Mouse (Mus musculus): ENCODE measurements around the gene Flcn. TPM values are rescaled to one million over a fixed set of nuclear protein-coding genes. Genes with fewer than 3 reads are reported as not detected.

Gene Flcn
- polyA plus RNA-seq, 1 experiment, result 20.3 TPM

GRCm38 (mm10) chr11:59777259-59777658 is 32.6 kb downstream of the Flcn start:
- Histone ChIP-seq H3K36me3 (ENCODE audit: control insufficient read depth, insufficient read depth, low read length) (peaks cover 2% of the 10 kb centered on the region), H3K27me3 (ENCODE audit: control insufficient read depth, insufficient read depth, low read length) (no peaks in the 10 kb centered on the region), H3K4me1 (ENCODE audit: control insufficient read depth, insufficient read depth, low read length) (0 out of 2 replicates have a peak, but pooled peaks cover 2% of the 10 kb centered on the region), H3K4me3 (ENCODE audit: control insufficient read depth, low read depth, low read length) (no peak overlapping the region), H3K27ac (ENCODE audit: control insufficient read depth, insufficient read depth, low read depth, low read length) (no peak overlapping the region)
- TF ChIP-seq CTCF (IDR thresholded peaks at IDR 0.05; ENCODE audit: control insufficient read depth, insufficient read depth, insufficient replicate concordance, low read depth, low read length) (no peak), POLR2A (IDR thresholded peaks at IDR 0.05; ENCODE audit: control insufficient read depth, low read depth, low read length) (no peak)

GRCm38 (mm10) chr11:59775435-59776148 is 34.2 kb downstream of the Flcn start:
- Histone ChIP-seq H3K27me3 (ENCODE audit: control insufficient read depth, insufficient read depth, low read length) (no peaks in the 10 kb centered on the region), H3K4me1 (ENCODE audit: control insufficient read depth, insufficient read depth, low read length) (0 out of 2 replicates have a peak, but pooled peaks cover 2% of the 10 kb centered on the region), H3K36me3 (ENCODE audit: control insufficient read depth, insufficient read depth, low read length) (peaks cover 2% of the 10 kb centered on the region), H3K27ac (ENCODE audit: control insufficient read depth, insufficient read depth, low read depth, low read length) (no peak overlapping the region), H3K4me3 (ENCODE audit: control insufficient read depth, low read depth, low read length) (no peak overlapping the region)
- no peak for TF ChIP-seq CTCF (IDR thresholded peaks at IDR 0.05; ENCODE audit: control insufficient read depth, insufficient read depth, insufficient replicate concordance, low read depth, low read length)
- TF ChIP-seq POLR2A (IDR thresholded peaks at IDR 0.05; ENCODE audit: control insufficient read depth, low read depth, low read length), result no peak

GRCm38 (mm10) chr11:59774522-59774921 is 35.3 kb downstream of the Flcn start:
- 0 out of 2 replicates have a peak, but pooled peaks cover 2% of the 10 kb centered on the region for H3K4me1 ChIP-seq (ENCODE audit: control insufficient read depth, insufficient read depth, low read length)
- TF ChIP-seq CTCF (IDR thresholded peaks at IDR 0.05; ENCODE audit: control insufficient read depth, insufficient read depth, insufficient replicate concordance, low read depth, low read length), result no peak
- TF ChIP-seq POLR2A (IDR thresholded peaks at IDR 0.05; ENCODE audit: control insufficient read depth, low read depth, low read length), result no peak
- peaks cover 2% of the 10 kb centered on the region for H3K36me3 ChIP-seq (ENCODE audit: control insufficient read depth, insufficient read depth, low read length)
- no peak overlapping the region for H3K27ac ChIP-seq (ENCODE audit: control insufficient read depth, insufficient read depth, low read depth, low read length)
- H3K27me3 ChIP-seq (ENCODE audit: control insufficient read depth, insufficient read depth, low read length), result no peaks in the 10 kb centered on the region
- H3K4me3 ChIP-seq (ENCODE audit: control insufficient read depth, low read depth, low read length), result no peak overlapping the region

- H3K4me3 ChIP-seq (ENCODE audit: control insufficient read depth, low read depth, low read length), result no peak overlapping the region
- no peak overlapping the region for H3K27ac ChIP-seq (ENCODE audit: control insufficient read depth, insufficient read depth, low read depth, low read length)
- 0 out of 2 replicates have a peak, but pooled peaks cover 2% of the 10 kb centered on the region for H3K4me1 ChIP-seq (ENCODE audit: control insufficient read depth, insufficient read depth, low read length)
- H3K27me3 ChIP-seq (ENCODE audit: control insufficient read depth, insufficient read depth, low read length), result no peaks in the 10 kb centered on the region
- TF ChIP-seq CTCF (IDR thresholded peaks at IDR 0.05; ENCODE audit: control insufficient read depth, insufficient read depth, insufficient replicate concordance, low read depth, low read length) (no peak), POLR2A (IDR thresholded peaks at IDR 0.05; ENCODE audit: control insufficient read depth, low read depth, low read length) (no peak)
- H3K36me3 ChIP-seq (ENCODE audit: control insufficient read depth, insufficient read depth, low read length), result peaks cover 2% of the 10 kb centered on the region
Observed at GRCm38 (mm10) chr11:59772902-59773301, 36.9 kb downstream of the Flcn start.

GRCm38 (mm10) chr11:59772291-59772690 is 37.5 kb downstream of the Flcn start:
- H3K27ac ChIP-seq (ENCODE audit: control insufficient read depth, insufficient read depth, low read depth, low read length), result no peak overlapping the region
- H3K4me1 ChIP-seq (ENCODE audit: control insufficient read depth, insufficient read depth, low read length), result 0 out of 2 replicates have a peak, but pooled peaks cover 2% of the 10 kb centered on the region
- no peak overlapping the region for H3K4me3 ChIP-seq (ENCODE audit: control insufficient read depth, low read depth, low read length)
- H3K27me3 ChIP-seq (ENCODE audit: control insufficient read depth, insufficient read depth, low read length), result no peaks in the 10 kb centered on the region
- peaks cover 2% of the 10 kb centered on the region for H3K36me3 ChIP-seq (ENCODE audit: control insufficient read depth, insufficient read depth, low read length)
- TF ChIP-seq CTCF (IDR thresholded peaks at IDR 0.05; ENCODE audit: control insufficient read depth, insufficient read depth, insufficient replicate concordance, low read depth, low read length) (no peak), POLR2A (IDR thresholded peaks at IDR 0.05; ENCODE audit: control insufficient read depth, low read depth, low read length) (no peak)

- no peak overlapping the region for H3K4me3 ChIP-seq (ENCODE audit: control insufficient read depth, low read depth, low read length)
- H3K27me3 ChIP-seq (ENCODE audit: control insufficient read depth, insufficient read depth, low read length), result no peaks in the 10 kb centered on the region
- 0 out of 2 replicates have a peak, but pooled peaks cover 2% of the 10 kb centered on the region for H3K4me1 ChIP-seq (ENCODE audit: control insufficient read depth, insufficient read depth, low read length)
- H3K27ac ChIP-seq (ENCODE audit: control insufficient read depth, insufficient read depth, low read depth, low read length), result no peak overlapping the region
- peaks cover 2% of the 10 kb centered on the region for H3K36me3 ChIP-seq (ENCODE audit: control insufficient read depth, insufficient read depth, low read length)
- TF ChIP-seq CTCF (IDR thresholded peaks at IDR 0.05; ENCODE audit: control insufficient read depth, insufficient read depth, insufficient replicate concordance, low read depth, low read length) (no peak), POLR2A (IDR thresholded peaks at IDR 0.05; ENCODE audit: control insufficient read depth, low read depth, low read length) (no peak)
Observed at GRCm38 (mm10) chr11:59770753-59771152, 39.1 kb downstream of the Flcn start.

GRCm38 (mm10) chr11:59769738-59770137 is 40.1 kb downstream of the Flcn start:
- Histone ChIP-seq H3K27me3 (ENCODE audit: control insufficient read depth, insufficient read depth, low read length) (no peaks in the 10 kb centered on the region), H3K4me3 (ENCODE audit: control insufficient read depth, low read depth, low read length) (no peak overlapping the region), H3K27ac (ENCODE audit: control insufficient read depth, insufficient read depth, low read depth, low read length) (no peak overlapping the region), H3K36me3 (ENCODE audit: control insufficient read depth, insufficient read depth, low read length) (peaks cover 2% of the 10 kb centered on the region), H3K4me1 (ENCODE audit: control insufficient read depth, insufficient read depth, low read length) (0 out of 2 replicates have a peak, but pooled peaks cover 2% of the 10 kb centered on the region)
- TF ChIP-seq CTCF (IDR thresholded peaks at IDR 0.05; ENCODE audit: control insufficient read depth, insufficient read depth, insufficient replicate concordance, low read depth, low read length), result no peak
- TF ChIP-seq POLR2A (IDR thresholded peaks at IDR 0.05; ENCODE audit: control insufficient read depth, low read depth, low read length), result no peak
